Mouse (Mus musculus): Measurements from ENCODE around the gene Mapkapk2.

Gene Mapkapk2

DNA sequence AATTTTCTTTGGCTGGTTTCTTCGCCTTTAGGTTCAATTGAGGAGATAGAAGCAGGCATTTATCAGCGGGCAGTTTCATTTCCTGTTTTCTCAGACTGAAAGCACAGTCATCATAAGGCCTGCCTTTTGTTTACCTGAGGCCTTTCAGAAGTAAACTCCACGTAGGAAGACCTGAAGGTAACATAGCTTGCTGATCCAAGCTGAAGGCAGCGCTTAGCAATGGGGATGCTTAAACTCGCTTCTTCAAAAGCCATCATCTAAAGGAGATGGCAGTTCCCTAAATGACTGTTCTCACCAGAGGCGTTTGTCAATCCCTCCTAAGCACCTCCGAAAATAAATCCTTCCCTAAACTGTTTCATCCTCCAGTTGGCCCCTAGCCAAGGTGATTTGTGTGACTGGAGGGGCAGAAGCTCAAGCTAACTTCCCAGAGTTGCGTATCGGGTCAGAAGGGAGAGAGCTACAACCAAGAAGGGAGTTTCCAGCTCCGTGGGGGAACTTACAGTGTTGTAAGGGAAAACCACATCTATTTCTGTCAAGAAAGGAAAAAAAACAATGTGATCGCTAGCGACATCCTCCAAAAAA, 13.0 kb upstream of the Mapkapk2 start:
- no peak for DNase-seq

DNA sequence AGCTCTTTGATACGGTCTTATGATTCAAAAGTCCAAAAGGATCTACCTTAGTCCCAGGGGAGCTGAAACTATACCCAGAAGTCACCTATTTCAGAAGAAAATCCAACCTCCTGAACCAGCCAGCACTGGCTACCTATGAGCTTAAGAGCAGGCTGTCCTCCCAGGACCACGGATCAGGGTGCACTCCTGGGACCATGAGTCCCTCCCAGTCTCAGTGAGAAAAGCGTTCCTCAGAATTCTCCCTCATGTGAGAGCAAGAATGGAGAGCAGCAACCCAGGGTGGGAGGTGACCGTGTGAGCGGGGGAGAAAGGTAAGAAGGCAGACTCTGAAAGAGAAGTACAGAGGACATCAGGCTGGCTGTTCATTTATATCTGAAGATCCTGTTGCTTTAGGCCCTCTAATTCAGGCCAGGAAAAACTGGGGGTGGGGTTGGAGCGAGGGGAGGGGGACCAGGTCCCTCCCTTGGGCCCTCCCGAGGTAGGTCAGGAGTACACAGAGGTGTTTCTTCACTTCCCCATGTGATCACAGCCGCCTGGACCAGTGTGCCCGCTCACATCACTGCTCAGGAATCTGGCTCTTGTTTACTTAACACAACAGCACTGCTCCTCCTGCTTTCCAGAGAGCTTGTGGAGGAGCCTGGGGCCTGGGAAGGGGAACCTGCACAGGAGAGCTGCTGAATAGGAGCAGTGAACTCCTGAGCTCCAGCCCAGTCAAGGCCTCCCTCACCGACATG, 10.1 kb upstream of the Mapkapk2 start:
- no peak for DNase-seq

DNA sequence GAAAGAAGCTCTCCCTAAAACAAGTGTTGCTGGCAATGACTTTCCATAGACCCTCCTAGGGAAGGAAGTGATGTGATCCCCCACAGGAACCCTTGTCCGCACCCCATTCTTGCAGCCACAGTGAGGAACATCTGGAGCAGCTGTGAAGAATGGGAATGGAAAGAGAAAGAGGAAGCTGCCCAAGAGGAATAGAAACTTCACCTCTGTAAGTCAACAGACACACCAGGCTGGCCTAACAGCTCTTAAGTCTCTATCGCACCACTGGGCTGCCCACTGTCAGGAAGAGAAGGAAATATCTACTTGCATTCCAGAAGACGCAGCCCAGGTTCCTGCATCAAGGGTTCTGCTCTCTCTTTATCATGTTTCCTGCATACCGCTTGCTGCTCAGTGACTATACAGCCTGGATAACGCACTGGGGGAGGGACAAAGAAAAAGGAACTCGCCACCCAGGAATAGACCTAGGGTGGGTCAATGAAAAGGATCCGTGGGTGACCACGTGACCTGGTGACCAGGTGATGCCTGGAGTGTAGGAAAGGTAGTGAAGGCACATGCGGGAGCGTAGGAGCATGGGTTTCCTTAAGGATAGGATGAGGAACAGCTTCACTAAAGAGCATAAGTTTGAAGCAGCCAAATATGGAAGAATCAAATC, 6.3 kb upstream of the Mapkapk2 start:
- no peak for DNase-seq

DNA sequence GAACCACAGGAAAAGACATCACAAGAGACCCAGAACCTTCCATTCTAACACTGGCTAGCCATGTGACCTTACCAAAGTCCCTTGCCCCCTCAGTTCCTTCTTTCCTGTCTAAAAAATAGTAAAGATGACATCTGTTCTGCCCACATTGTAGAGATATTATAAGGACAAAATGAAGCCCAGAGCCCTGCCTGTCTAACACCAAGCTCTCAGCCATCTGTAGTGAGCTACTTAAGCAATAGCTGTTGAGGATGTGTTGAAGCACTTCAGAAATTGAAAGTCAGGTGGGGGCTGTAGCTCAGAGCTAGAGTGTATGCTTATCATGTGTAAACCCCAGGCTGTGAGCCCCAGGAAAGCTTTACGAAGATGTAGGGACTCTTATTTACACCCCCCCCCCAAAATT, 3.2 kb upstream of the Mapkapk2 start:
- DNase-seq, result no peak

DNA sequence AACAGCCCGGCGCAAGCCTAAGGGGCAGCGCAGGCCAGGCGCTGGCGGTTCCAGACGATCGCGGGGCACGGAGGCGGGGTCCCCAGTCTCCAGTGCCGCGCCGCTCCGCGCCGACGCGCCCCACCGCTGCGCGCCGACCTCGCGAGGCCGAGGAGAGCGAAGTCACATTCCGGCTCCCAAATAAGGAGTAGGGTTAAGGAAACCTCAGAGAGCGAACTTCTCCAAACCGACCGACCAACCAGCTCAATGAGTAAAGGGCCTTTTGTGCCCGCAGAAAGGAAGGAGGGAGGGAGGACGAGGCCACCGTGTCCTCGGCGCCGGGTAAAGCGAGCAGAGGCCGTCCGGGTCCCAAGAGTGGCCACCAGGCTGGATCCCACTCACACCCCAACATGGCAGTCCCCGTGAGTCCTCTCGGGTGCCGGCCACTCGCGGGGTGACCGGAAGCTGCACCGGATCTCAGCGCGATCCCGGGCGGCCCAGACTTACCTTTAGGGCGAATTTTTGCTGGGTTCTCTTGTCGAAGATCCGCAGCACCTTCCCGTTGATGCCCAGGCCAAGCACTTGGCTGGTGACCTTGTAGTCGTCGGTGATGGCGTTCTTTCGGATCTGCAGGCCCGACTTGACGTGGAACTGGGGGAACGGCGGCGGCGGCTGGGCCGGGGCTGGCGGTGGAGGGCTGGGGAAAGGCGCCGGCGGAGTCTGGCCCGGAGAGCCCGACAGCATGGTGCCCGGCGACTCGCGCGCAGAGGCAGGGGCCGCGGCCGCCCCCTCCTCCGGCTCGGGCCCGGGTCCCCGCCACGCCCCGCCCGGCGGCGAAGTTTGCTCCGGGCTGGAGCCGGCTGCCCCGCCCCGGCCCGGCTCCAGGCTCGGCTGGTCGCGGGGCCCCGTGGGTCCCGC, 575 bp downstream of the Mapkapk2 start:
- DNase-seq, result peak; percentile 54 to 57

GRCm38 (mm10) chr1:131096132-131096695, 1.4 kb downstream of the Mapkapk2 start:
- no peak for DNase-seq

- no peak for DNase-seq
Measured at GRCm38 (mm10) chr1:131095574-131095973, 2.1 kb downstream of the Mapkapk2 start.

- DNase-seq, result no peak
Measured at GRCm38 (mm10) chr1:131093889-131094288, 3.7 kb downstream of the Mapkapk2 start.

DNA sequence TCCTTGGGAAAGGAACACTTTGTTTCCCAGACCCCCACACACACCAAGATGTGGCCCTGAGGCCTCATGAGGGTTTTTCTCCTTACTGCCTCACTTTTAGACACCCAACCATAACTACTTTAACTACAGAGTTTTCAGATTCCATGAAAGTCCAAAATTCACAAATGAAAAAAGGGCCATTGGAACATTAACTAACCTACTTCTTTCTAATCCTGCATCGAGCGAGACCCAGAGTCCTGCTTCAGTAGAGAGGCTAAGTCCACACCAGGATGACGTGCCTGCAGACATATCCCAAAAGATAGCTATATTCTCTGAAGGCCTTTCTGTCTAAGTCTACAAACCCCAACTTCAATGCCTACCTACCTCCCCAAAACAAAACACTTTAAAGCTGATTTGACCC, 4.8 kb downstream of the Mapkapk2 start:
- no peak for DNase-seq

GRCm38 (mm10) chr1:131092173-131092572, 5.5 kb downstream of the Mapkapk2 start:
- DNase-seq, result no peak

- DNase-seq, result no peak
Measured at GRCm38 (mm10) chr1:131091481-131091880, 6.1 kb downstream of the Mapkapk2 start.

- no peak for DNase-seq
Measured at GRCm38 (mm10) chr1:131090877-131091276, 6.7 kb downstream of the Mapkapk2 start.

- no peak for DNase-seq
Measured at GRCm38 (mm10) chr1:131090261-131090660, 7.4 kb downstream of the Mapkapk2 start.

DNA sequence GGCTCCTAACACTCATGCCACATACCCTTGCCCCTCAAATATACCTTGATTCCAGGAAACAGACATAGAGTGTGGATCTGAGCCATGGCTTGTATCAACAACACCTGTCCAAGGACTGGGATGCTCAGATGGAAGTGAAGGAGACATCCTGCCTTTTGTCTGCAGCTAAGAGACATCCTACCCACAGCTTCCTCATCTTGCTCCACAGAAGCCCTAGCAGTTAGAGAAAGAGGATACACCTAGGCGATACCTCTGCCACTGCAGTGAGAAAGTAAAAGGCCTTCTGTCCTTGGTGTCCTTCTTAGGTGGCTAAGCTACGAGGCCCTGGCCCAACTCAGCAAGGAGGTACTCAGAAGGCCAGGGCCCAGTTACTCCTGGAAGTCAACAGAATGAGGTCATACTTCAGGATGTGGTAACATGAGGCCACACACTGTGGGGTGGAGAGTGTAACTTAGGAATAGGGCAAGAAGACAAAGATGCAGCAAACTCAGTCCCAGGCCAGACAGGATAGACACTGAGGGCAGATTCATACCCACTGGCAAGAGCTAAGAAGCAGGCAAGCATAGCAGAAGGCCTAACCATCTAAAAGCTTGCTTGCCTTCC, 8.0 kb downstream of the Mapkapk2 start:
- no peak for DNase-seq

GRCm38 (mm10) chr1:131088547-131088946, 9.1 kb downstream of the Mapkapk2 start:
- no peak for DNase-seq

- DNase-seq, result no peak
Measured at GRCm38 (mm10) chr1:131086907-131087306, 10.7 kb downstream of the Mapkapk2 start.

DNA sequence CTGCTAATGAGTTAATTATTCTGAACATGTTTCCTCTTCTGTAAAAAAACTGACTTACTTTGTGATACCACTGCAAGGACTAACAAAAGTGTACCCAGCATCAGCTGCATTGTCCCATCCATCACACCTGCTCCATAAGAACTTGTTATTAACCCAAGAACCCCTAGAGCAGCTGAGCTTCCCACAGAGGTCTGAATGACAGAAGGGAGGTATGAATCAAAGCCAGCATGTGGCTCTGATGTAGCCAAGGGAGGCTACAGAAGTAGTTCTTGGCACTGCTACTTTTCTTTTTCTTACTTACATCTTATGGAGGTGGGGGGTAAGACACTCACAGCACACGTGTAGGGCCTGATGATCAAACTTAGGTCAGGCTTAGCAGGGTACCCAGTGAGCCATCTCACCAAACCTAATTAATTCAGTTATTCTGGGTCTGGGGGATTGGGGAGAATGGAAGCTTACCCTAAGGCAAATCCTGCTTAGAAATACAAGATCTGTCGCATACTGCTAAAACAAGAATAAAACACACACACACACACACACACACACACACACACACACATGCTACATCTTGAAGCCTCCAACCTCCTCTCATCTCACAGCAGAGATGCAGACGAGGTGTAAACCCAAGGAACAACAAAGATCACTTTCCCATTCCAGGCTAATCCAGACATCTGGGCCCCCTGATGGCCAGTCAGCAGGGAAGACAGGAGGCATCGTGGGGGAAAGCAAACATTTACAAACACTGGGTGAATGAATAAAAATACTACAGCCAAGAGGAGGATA, 11.5 kb downstream of the Mapkapk2 start:
- no peak for DNase-seq

DNA sequence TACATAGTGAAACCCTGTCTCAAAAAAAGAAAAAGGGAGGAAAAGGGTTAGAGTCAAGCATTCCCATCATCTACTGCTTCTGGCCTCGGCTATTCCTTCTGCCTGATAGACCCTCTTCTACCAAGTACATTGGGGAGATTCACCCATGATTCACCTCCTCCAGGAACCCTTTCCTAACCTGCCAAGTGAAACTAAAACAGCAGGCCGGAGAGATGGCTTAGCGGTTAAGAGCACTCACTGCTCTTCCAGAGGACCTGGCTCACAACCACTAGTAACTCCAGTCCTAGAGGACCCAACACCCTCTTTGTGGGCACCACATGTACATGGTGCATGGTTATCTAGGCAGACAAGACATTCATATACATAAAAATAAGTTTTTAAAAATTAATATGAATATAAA, 12.4 kb downstream of the Mapkapk2 start:
- DNase-seq, result no peak

DNA sequence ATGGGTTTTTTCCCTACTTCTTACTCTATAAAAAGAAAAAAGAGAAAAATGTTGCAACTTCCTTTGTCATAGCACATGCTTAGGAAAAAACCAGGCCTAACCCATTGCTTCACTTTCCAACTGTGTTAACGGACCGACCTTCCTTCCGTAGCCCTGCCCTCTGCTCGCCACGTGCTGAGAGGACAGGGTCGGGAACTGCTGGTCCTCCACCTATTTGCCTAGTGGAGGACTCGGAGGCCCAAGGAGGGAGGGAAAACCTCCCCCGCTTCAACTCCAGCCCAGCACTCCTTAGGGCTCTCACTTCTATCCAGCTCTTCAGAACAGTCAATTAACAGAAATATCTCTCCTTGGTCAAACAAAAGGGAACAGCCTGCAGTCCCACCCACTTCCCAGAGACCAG, 13.3 kb downstream of the Mapkapk2 start:
- DNase-seq, result no peak

DNA sequence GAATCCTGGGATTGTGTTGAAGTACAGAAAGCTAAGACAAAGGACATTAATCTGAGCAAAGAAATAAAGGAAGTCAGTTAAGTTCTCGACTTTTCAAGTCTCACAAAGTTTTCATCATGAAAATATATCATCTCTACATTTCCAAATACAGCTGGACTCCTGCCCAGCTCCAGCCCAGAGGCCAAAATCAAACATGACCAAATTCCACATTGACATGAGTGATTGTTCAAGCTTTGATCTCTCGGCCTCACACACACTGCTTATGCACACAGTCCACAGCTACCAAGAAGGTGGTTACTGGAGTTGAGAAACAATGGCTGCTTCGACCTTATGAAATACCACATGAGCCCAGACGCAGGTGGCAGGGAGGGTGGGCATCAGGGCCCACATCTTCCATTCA, 14.0 kb downstream of the Mapkapk2 start:
- DNase-seq, result no peak

GRCm38 (mm10) chr1:131083122-131083521, 14.5 kb downstream of the Mapkapk2 start:
- DNase-seq, result no peak

- no peak for DNase-seq
Measured at GRCm38 (mm10) chr1:131080686-131081085, 16.9 kb downstream of the Mapkapk2 start.
